Mouse (Mus musculus): ENCODE measurements at regions not wholly inside any gene's neighbourhood (a gene's known extent, or its start where the extent isn't known, plus 50 kb on each side); places are given as distances from the start of the nearest gene placed in this dataset.

DNA sequence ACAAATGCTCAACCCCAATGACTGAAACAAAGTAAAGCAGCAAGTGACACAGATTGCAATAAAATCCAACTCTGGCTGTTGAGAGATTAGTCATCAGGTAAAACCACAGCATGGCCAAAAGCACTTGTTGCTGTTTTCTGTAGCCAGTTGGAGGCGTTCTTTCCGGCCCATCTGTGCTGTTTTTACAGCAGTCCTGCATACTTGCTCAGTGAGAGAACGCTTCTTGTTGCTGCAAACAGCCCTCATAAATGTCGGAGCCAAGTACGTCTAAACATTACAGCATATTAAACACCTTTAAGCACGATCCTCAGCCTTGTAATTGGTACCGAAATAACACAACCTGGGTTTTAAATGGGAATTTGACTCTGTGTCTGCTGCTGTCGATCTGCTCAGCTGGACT lies 65.6 kb upstream of the Hs3st3a1 start:
- DNase-seq (ENCODE audit: low spot score in 2 of 2) = no peak

DNA sequence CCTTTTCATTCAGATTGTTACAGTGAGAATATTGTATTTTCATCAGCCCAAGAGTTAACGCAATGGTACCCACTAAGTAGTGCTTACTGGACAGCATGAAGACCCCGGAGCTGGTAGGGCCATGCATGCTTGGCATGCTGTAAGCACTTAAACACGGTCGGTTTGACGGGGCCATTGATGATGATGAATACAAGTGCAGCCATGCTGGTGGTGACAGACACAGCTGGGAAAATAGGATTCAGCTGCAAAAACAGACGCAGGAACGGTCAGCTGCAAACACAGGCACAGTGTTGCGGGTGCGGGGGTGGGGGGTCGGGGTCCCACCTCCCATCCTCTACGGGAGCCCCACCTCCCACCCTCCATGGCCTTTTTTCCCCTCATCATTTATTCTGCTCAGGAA lies 99.7 kb upstream of the Hs3st3a1 start:
- no peak for DNase-seq (ENCODE audit: low spot score in 2 of 2)

DNA sequence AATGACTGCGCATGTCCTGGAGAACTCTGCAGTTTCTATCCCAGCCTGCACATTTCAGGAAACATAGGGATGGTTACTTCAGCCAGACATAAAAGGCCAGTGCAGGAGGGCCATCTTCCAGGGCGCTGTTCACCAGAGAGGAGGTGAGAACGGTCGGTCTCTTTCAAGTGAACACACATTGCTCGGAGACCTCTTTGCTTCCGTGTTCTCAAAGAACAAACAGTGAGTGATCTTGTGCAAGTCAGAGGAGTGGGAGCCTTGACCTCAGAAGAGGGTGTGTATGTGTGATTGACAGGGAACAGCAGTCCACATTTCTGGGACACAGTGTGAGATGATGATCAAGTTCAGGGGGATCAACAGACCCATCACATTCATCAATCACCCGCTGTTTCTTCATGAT lies 102.7 kb upstream of the Hs3st3a1 start:
- no peak for DNase-seq (ENCODE audit: low spot score in 2 of 2)

DNA sequence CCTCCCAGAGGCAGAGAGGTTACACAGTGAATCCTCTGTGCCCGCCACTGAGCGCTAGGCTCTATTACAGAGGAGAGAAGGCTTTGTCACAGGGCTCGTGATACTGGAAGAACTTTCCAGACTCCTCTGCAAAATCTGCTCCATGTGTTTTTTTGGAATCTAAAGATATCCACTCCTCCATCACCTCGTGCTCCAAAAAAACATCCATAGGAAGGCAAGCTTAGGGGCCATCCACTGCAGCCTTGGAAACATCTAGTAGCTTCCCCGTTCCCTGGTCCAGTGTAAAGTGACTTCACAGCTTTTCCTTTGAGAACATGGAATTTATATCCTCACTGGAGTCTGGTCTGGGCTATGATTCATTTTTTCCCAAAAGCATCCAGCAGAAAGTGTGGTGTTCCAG lies 103.3 kb upstream of the Hs3st3a1 start:
- DNase-seq (ENCODE audit: low spot score in 2 of 2) = no peak

DNA sequence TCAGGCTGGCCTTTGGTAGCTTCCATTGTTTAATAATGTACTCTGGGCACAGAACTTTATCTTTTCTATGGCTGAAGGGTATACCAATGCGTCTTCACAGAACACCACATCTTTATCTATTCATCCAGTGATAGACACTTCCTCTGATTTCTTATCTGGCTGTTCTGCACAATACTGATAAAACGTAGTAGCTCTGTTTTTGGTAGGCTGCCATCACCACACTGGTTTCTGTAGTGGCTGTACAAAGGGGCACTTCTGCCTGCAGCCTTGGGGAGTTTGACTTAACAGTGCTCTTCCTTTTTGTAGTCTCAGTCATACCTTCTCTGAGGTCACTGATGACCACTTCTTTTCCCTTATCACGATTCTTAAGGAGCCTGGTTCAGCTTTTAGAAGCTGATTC lies 106.0 kb upstream of the Hs3st3a1 start:
- DNase-seq (ENCODE audit: low spot score in 2 of 2) = no peak

DNA sequence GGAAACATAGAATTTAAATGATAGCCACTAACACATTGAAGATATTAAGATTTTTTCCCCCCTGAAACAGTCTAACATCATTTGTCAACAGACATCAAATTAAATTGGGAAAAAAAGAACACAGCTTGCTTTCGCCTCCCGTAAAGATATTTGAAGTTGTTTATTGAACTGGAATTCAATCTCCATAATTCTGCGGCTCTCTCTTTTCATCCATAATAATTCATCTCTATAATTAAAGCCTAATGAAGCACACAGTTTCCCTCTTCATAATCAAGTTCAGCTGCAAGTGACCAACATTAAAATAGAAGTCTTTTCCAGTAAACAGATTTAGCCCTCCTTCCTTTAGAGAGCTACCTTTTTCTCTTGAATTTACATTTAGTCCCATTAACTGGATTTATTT lies 107.4 kb upstream of the Hs3st3a1 start:
- no peak for DNase-seq (ENCODE audit: low spot score in 2 of 2)

DNA sequence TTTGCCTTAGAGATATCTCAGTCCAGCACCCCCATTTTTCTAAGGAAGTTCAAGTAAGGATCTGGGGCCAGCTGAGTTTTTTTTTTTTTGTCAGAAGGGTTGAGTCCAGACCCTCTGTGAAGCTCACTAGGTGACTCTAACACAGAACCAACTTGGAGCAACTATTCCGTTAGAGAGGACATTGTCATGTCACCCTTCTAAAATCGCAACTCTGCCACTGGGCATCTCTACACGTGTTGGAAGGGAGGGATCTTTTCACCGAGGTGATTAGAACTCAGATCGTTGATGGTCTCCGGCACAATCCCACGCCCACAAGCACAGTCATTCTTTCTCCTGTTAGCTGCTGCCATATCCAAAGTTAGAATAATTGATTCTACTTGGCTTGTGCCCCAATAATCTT lies 108.5 kb upstream of the Hs3st3a1 start:
- DNase-seq (ENCODE audit: low spot score in 2 of 2) = no peak

DNA sequence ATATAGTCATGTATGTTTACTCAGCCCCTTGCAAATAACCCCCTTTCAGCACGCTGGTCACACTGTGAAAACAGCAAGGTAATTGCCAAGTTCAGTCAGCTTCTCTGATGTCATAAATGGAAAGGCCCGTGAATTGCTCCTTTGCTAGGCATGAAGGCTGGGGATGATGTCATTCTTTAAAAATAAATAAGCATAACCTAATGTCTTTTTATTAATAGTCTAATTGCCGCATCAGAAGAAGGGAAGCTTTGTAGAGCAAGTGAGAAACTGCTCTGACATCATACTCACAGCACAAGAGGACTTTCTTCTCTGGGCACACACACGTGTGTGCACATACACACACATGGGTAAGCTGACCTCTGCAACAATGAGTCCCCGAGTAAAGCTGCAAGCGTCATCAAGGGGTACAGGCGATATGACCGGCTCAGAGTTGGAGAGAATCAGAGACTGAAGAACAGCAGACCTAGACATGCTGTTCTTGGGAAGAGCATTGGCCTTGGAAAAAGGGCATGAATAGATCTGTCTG lies 113.2 kb upstream of the Hs3st3a1 start:
- no peak for DNase-seq (ENCODE audit: low spot score in 2 of 2)

DNA sequence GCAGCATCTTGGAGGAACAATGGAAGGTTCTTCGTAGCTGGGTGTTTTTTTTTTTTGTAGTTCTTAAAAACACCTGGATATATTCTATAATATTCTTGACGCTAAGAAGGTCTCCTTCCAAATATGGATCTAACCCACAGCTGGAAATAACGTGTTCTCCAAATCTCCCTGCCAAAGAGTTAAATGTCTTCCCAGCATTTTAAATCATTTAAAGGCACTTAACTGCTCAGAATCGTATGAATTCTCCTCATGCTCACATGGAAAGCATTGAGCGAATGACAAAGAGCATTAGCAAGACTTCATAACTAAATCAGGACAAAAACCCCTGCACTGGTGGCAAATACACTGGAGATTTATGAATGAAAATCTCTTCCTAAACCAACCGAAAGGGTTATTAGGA lies 117.7 kb upstream of the Hs3st3a1 start:
- DNase-seq (ENCODE audit: low spot score in 2 of 2) = no peak

DNA sequence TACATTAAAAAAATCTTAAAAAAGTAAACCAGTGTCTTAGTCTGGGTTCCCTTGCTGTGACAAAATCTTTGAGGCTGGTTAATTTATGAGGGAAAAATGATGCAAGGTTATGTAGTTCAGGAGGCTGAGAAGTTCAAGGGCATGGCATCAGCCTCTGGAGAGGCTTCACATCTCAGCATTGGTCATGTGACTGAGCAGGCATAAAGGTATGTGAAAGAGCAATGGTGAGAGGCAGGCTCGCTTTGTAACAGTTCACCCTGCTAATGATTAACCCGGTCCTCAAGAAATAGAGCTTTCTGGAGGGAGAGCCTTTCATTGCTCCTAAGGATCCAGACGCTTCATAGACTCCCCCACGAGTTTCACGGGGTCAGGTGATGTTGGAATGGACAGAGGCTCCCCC lies 120.1 kb upstream of the Hs3st3a1 start:
- no peak for DNase-seq (ENCODE audit: low spot score in 2 of 2)

DNA sequence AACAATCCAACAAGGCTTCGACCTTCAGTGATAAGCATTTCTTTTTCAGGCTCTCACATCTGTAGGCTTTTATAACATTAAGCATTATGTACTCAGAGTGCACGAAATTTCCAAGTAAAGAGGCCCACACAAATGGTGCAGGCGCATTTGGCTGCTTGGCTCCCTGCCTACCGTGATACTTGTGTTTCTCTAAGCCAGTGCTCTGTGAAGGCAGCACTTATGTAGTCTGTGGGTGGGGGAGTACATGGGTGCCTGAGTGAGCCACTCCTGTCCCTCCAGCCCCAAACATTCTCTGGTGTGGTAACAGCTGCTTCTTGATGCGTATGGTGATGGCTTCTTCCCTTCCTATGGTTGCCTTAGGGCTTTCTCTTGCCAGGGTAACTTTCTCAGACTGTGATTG lies 121.9 kb upstream of the Hs3st3a1 start:
- DNase-seq (ENCODE audit: low spot score in 2 of 2) = no peak

DNA sequence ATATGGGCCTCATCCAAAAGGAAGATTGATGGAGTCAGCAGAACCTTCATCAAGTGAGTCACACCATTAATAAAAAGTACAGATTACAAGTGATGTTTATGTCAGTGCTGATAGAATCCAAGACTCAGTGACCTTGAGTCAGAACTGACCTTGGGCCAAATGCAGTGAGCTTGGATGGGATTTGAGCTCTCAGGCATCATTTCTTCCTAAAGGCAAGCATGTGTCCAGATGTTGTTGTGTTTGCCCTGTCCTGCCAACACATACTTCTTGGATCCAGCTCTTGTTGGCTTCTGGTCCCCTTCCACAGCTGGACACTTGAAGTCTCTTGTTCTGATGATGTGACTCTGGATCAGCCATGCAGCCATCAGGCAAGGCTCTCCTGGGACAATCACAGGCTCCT lies 125.3 kb upstream of the Hs3st3a1 start:
- no peak for DNase-seq (ENCODE audit: low spot score in 2 of 2)

DNA sequence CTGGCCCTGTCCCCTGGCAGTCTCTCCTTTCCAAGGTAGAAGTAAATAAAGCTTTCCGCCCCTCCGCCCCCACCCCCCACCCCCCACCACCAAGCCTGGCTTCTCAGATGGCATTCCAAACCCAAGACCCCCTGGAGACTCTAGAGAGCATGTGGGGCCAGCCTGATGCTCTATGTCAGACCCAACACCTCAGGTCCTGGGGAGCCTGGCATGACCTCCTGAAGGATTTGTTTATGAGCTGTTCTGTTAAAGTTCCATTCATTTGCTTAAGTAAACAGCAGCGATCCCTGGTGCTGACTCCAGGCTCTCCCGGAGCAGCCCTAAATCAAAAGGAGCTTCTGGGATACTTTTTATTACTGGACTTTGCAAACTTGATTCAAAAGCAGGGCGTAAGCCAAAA lies 137.3 kb upstream of the Hs3st3a1 start:
- DNase-seq (ENCODE audit: low spot score in 2 of 2) = no peak

DNA sequence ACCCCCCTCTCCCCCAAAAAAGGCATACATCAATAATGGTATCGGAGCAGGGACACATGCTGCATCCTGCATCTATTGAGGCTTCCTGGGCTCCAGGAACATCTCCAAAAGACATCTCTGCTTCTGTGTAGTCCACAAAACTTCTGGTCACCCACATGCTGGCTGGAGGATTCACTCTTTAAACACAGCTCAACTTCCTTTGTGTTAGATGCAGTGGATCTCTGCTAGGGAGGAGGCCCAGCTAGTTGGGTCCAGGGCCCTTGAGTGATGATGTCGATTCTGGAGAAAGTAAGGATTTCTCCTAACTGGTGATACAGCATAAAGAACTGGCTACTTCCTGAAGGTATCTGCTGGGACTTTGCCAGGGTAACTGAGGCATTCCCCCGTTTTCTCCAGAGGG lies 146.9 kb upstream of the Hs3st3a1 start:
- no peak for DNase-seq (ENCODE audit: low spot score in 2 of 2)

DNA sequence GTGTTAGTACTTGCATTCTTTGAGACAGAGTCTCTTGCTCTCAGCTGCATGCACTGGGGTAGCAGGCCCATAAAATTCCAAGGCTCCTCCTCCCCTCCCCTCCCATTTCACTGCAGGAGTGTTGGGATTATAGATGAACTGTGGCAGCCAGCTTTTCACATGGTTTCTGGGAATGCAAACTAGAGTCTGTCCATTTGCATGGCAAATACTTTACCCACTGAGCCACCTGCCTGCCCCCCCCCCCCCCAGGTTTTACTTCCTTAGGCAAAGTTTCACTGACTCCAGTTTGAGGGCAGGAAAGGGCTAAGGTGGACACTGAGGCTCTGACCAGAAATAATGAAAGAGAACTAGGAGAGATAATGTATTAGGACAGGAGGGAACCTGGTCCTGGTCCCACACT lies 147.6 kb upstream of the Hs3st3a1 start:
- no peak for DNase-seq (ENCODE audit: low spot score in 2 of 2)

DNA sequence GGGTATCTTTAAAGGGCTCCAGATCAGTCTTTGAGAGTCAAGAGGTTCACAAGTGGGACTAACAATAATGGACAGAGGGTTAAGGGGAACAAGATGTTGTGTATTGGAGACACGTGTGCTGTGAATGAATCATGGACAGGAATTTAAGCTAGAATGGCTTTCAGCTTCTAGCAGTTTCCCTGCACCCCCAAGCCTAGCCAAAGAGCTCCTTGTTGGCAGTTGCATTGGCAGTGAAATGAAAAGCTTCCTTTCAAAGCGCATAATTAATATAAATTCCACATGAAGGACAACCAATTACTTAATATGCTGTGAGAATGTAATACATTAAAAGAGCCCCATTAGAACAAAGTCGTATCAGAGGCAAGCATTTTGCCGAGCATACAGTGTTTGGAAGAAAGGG lies 153.4 kb upstream of the Hs3st3a1 start:
- DNase-seq (ENCODE audit: low spot score in 2 of 2) = no peak

DNA sequence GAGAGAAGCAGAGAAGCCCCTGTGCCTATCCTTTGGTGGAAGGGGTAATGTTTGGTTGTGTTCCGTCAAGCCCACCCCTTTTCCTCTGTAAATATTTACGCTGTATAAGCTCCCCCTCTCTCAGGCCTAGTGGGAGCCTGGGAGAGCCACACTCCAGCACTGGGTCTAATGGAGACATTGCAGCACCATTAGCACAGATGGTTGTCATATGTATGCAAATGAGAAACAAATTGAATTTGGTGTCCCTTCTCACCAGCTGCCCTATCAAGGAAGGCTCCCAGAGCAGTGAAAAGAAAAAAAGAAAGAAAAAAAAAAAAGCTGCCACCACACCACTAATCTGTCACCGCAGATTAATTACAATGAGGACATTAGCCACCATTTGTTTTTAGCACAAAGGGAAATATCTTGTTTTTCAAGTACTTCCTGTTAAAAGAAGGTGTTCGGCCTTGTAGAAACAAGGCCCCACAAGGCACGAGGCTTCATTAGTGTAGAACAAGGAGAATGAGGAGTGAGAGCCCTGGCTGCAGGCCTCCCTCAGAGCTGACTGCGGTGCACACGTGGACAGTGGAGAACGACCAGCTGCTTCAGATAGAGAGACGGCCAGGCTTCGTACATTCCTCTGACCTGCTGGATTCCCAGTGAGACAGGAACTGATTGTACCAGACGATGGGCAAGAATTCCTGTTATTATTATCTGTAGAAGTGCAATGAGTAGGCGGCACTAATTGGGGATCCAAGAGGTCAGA lies 156.7 kb upstream of the Hs3st3a1 start:
- DNase-seq (ENCODE audit: low spot score in 2 of 2) = no peak

DNA sequence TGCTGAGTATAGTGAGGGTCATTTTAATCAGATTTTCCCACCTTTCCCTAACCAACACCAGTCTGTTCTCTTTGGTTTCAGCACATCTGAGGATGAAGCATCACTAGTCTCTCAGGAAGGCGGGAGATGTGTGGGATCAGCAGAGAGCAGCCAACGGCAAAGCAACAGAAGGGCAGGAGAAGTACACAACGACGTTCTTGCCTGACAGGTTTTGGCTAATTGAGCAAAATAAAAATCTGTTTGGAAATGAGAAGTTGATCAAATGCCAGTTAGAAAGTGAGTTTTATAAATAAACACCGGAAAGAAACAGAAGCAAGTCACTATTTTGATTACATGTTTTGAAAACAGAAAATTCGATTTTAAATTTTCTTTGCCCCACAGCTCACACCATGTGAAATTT lies 161.4 kb upstream of the Hs3st3a1 start:
- no peak for DNase-seq (ENCODE audit: low spot score in 2 of 2)

DNA sequence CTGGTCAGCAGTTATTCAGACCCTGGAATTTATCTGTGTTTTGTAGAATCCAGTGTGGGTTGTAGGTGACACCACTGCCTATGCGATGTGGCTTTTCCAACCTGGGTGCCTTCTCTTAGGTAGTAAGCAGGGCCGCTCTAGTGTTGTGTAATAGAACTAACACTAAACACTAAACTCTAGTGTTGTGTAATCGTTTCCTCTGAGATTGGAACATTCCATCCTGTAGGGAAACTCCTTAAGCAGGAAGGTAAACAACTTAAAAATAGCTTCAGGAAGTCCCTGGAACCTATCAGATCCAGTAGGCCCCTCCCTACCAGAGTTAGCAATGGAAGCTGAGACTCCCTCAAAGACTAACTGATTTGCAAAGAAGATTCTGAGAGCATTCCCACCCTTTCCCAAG lies 161.9 kb upstream of the Hs3st3a1 start:
- no peak for DNase-seq (ENCODE audit: low spot score in 2 of 2)

DNA sequence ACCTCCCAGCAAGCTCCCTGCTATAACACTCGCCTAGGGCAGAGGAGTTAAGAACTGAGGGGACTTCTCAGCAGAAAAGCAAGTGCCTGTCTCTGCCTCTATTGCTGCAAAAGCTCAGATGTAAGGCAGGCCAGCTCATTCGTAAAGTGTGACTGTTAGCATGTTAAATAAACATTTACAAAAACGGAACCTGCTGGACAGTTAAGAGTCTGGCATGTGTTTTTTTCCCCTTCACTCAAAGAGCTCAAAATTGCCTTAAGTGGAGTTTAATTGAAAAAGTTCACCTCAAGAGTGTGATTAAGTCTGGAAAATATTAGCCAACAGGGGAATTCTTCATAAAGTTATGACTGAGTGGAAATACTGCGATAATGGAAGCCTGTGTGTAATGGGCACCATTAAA lies 167.0 kb upstream of the Hs3st3a1 start:
- no peak for DNase-seq (ENCODE audit: low spot score in 2 of 2)

DNA sequence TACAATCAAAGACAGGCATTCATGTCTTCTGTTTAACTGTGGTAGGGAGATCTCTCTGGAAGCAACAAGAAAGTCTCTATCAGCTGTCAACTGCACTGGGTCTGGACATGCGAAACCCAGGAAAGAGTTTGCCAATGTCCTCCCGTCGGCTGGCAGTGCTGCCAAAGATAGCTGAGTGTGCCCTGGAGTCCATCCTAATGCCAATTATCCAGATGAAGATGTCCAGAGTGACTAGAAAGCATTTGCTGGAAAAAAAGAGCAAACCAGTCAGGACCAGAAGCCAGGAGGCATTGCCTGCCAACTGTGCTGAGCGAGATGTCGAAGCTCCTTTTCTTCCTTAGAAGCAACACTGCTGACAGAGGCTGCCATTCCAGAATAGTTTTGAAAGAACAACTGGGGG lies 167.6 kb upstream of the Hs3st3a1 start:
- DNase-seq (ENCODE audit: low spot score in 2 of 2) = no peak

DNA sequence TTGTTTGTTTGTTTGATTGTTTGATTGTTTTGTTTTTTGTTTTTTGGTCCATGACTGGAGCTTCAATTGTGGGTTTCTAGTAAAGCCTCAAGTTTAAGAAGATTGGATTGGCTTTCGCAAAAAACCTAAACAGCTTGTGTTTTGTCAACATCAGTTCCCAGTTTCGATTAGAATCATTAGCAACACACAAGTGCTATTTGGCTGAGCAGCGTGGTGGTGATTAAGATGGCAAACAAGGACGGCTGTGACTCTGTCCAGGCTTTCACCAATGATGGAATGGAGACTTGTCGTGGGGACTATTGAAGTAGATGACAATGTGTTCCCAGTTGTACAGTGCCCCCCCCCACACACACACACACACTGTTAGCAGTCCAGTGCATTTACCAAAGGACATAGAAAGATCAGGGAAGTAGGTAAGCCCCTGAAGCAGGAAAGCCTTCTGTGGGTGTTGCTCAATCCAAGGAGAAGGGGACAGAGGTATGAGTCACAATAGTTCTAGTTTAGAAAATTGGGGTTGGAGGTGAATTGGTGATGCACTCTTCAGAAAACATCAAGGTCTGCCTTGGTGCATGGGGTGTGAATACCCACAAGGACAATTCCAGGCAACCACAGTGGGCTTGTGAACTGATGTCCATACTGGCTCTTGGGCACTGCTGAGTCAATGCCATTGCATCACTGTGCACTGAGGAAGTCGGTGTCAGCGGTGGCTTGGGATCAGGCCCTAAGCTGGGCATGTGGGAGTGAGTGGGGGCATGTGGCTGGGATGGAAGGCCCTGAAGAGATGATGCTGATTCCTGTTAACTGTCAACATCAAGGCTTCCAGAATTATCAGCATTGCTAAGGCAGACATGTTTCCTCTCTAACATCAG lies 174.5 kb upstream of the Cox10 start:
- no peak for DNase-seq (ENCODE audit: low spot score in 2 of 2)

DNA sequence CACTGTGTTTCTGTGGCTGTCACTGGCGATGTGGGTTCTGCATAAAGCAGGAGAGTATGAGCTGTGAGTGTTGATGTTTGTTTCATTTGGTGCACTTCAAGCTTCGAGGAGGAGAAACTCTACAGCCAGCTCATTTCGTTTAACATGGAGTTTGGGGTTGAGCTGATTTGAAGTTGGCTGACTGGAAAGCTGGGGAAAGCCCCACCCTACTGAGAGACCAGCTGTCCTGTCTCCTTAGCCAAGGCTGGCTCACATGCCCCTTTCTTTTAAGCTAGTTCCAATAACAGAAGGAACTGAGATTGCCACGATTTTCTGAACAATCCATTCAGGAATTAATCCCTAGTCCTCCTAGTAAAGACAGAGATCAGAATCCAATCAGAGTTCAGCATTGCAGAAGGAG lies 157.6 kb upstream of the Cox10 start:
- DNase-seq (ENCODE audit: low spot score in 2 of 2) = no peak

Measured in urinary bladder, postnatal 36 days (tissue).